Mouse (Mus musculus) frontal cortex, postnatal 14 days (tissue): ENCODE data around the gene Gm10912.
"Not testable (repeated sequence)": the region's sequence is repeated elsewhere in the genome, so short reads cannot be mapped to it uniquely, and the experiment has no call there.

Experiments used
- DNase-seq, 2 experiments: peaks; one replicate each; pipeline ENCODE4 v3.0.0; 2022; ENCODE audit warnings: low spot score in 2 of 2

Gene Gm10912

GRCm38 (mm10) chr2:104064152-104064551, 1.5 kb upstream of the Gm10912 start:
- DNase-seq = no peak

- DNase-seq = not testable (repeated sequence)
These were observed 2.8 kb downstream of the Gm10912 start, which contains the start of gene Gm10799 for GRCm38 (mm10) chr2:104068450-104068849. Gm10799 (minus strand) TSS chr2:104068550.

- DNase-seq = no peak
These were observed 4.1 kb downstream of the Gm10912 start, which contains the start of gene Cd59b for GRCm38 (mm10) chr2:104069704-104070185. Cd59b (plus strand) TSS chr2:104069849.

- DNase-seq = not testable (repeated sequence)
These were observed 12.7 kb downstream of the Gm10912 start for GRCm38 (mm10) chr2:104078285-104078684.

GRCm38 (mm10) chr2:104081436-104082050, 15.9 kb downstream of the Gm10912 start:
- DNase-seq = not testable (repeated sequence)

- no peak for DNase-seq
These were observed 16.8 kb downstream of the Gm10912 start for GRCm38 (mm10) chr2:104082474-104082873.

- DNase-seq = not testable (repeated sequence)
These were observed 18.4 kb downstream of the Gm10912 start for GRCm38 (mm10) chr2:104084027-104084426.

GRCm38 (mm10) chr2:104087562-104087961, 21.9 kb downstream of the Gm10912 start:
- not testable (repeated sequence) for DNase-seq

- no peak for DNase-seq
These were observed 27.7 kb downstream of the Gm10912 start for GRCm38 (mm10) chr2:104093305-104093704.

- peak; percentile 21 to 34 for DNase-seq
These were observed 30.2 kb downstream of the Gm10912 start, which contains the start of gene Cd59a for GRCm38 (mm10) chr2:104095741-104096213. Cd59a (plus strand) TSS chr2:104095801.

GRCm38 (mm10) chr2:104096256-104096655, 30.6 kb downstream of the Gm10912 start:
- no peak for DNase-seq

GRCm38 (mm10) chr2:104096796-104097195, 31.2 kb downstream of the Gm10912 start:
- DNase-seq = not testable (repeated sequence)

GRCm38 (mm10) chr2:104097396-104097795, 31.8 kb downstream of the Gm10912 start:
- DNase-seq = not testable (repeated sequence)

GRCm38 (mm10) chr2:104098529-104099230, 33.1 kb downstream of the Gm10912 start:
- no peak for DNase-seq

GRCm38 (mm10) chr2:104099231-104099585, 33.6 kb downstream of the Gm10912 start:
- no peak for DNase-seq

GRCm38 (mm10) chr2:104099946-104100345, 34.3 kb downstream of the Gm10912 start:
- no peak for DNase-seq

- no peak for DNase-seq
These were observed 39.2 kb downstream of the Gm10912 start for GRCm38 (mm10) chr2:104104800-104105199.

- not testable (repeated sequence) for DNase-seq
These were observed 43.4 kb downstream of the Gm10912 start for GRCm38 (mm10) chr2:104109021-104109420.

- no peak for DNase-seq
These were observed 43.9 kb downstream of the Gm10912 start for GRCm38 (mm10) chr2:104109528-104109927.

GRCm38 (mm10) chr2:104110031-104110430, 44.4 kb downstream of the Gm10912 start:
- DNase-seq = no peak

- DNase-seq = not testable (repeated sequence)
These were observed 45.7 kb downstream of the Gm10912 start for GRCm38 (mm10) chr2:104111170-104111797.

GRCm38 (mm10) chr2:104113563-104113962, 47.9 kb downstream of the Gm10912 start:
- DNase-seq = not testable (repeated sequence)
